Mouse (Mus musculus) kidney, postnatal 14 days (tissue): ENCODE measurements at regions not wholly inside any gene's neighbourhood (a gene's known extent, or its start where the extent isn't known, plus 50 kb on each side); places are given as distances from the start of the nearest gene placed in this dataset.

Experiments used
- DNase-seq: peaks from one replicate; pipeline ENCODE4 v3.0.0; 2022; ENCODE audit warnings: mixed read lengths

- DNase-seq, result peak; percentile 14
Observed at GRCm38 (mm10) chr19:60148313-60148965, 78.1 kb downstream of the Fam204a start.

GRCm38 (mm10) chr19:60146451-60147190 lies 79.9 kb downstream of the Fam204a start:
- DNase-seq, result no peak

- DNase-seq, result no peak
Observed at GRCm38 (mm10) chr19:60145242-60145641, 81.3 kb downstream of the Fam204a start.

- DNase-seq, result peak; percentile 86
Observed at GRCm38 (mm10) chr19:60144336-60144989, 82.0 kb downstream of the Fam204a start.

- DNase-seq, result no peak
Observed at GRCm38 (mm10) chr19:60138881-60139280, 87.6 kb downstream of the Fam204a start.

GRCm38 (mm10) chr19:60136491-60136890 lies 90.0 kb downstream of the Fam204a start:
- peak; percentile 61 for DNase-seq

GRCm38 (mm10) chr19:60134447-60135328 lies 91.8 kb downstream of the Fam204a start:
- no peak for DNase-seq

- DNase-seq, result no peak
Observed at GRCm38 (mm10) chr19:60129635-60130034, 96.9 kb downstream of the Fam204a start.

- peak; percentile 52 for DNase-seq
Observed at GRCm38 (mm10) chr19:60124638-60125037, 101.9 kb downstream of the Fam204a start.

- no peak for DNase-seq
Observed at GRCm38 (mm10) chr19:60120917-60121316, 105.6 kb downstream of the Fam204a start.

GRCm38 (mm10) chr19:60119051-60119450 lies 107.5 kb downstream of the Fam204a start:
- peak; percentile 13 for DNase-seq

GRCm38 (mm10) chr19:60113666-60114388 lies 112.7 kb downstream of the Fam204a start:
- no peak for DNase-seq

- DNase-seq, result no peak
Observed at GRCm38 (mm10) chr19:60110278-60110677, 116.2 kb downstream of the Fam204a start.

- no peak for DNase-seq
Observed at GRCm38 (mm10) chr19:60109488-60109887, 117.0 kb downstream of the Fam204a start.

- no peak for DNase-seq
Observed at GRCm38 (mm10) chr19:60097915-60098314, 128.6 kb downstream of the Fam204a start.

- no peak for DNase-seq
Observed at GRCm38 (mm10) chr19:60074986-60075385, 131.5 kb upstream of the Rab11fip2 start.

- DNase-seq, result peak; percentile 4
Observed at GRCm38 (mm10) chr19:60073328-60073727, 129.9 kb upstream of the Rab11fip2 start.

GRCm38 (mm10) chr19:60066183-60066582 lies 122.7 kb upstream of the Rab11fip2 start:
- no peak for DNase-seq

- DNase-seq, result no peak
Observed at GRCm38 (mm10) chr19:60055121-60055874, 111.8 kb upstream of the Rab11fip2 start.

GRCm38 (mm10) chr19:60051151-60051550 lies 107.7 kb upstream of the Rab11fip2 start:
- DNase-seq, result no peak

GRCm38 (mm10) chr19:60040721-60041120 lies 97.3 kb upstream of the Rab11fip2 start:
- DNase-seq, result no peak
